Mouse (Mus musculus) layer of hippocampus, postnatal 14 days (tissue): ENCODE data around the gene Slirp. TPM values are rescaled to one million over a fixed set of nuclear protein-coding genes. Genes with fewer than 3 reads are reported as not detected.

ENCODE experiments used
- DNase-seq, 2 experiments: peaks; one replicate each; pipeline ENCODE4 v3.0.0; 2021 to 2022; ENCODE audit warnings: low spot score in 2 of 2, mixed read lengths in 1 of 2
- long read RNA-seq, 2 experiments: library from polyadenylated mRNA; stranded (forward); transcript quantifications; one replicate each; pipeline ENCODE4 v2.0.0; 2021
- total RNA-seq, 2 experiments: library from RNA; stranded (reverse); gene quantifications; 2 replicates each; pipeline ENCODE4 v1.2.3; 2021

Slirp gene
- total RNA-seq, result 10 to 100 TPM; 87.3 to 94.3 TPM
- long read RNA-seq, experiment 1, transcript Slirp-204 (4 exons, 2,701 nt), result major isoform, 18 of 29 reads
- long read RNA-seq, experiment 1, partial matches to known transcripts, result 6 of 29 reads
- long read RNA-seq, experiment 1, other reads (novel, unspliced or antisense), result 1 of 29 reads
- long read RNA-seq, experiment 2, transcript Slirp-204 (4 exons, 2,701 nt), result major isoform, 57 of 93 reads
- long read RNA-seq, experiment 2, partial matches to known transcripts, result 32 of 93 reads
- long read RNA-seq, experiment 2, other reads (novel, unspliced or antisense), result 2 of 93 reads

GRCm38 (mm10) chr12:87443700-87444122, at the start of gene Slirp, which contains the start of gene Alkbh1:
Gene Slirp (plus strand): TSS chr12:87443896.
Gene Alkbh1 (minus strand): TSS chr12:87444017.
- peak; percentile 91 to 96 for DNase-seq

- no peak for DNase-seq
Observed at GRCm38 (mm10) chr12:87394316-87394715, 49.4 kb upstream of the Slirp start.

- DNase-seq, result no peak
Observed at GRCm38 (mm10) chr12:87397126-87397525, 46.6 kb upstream of the Slirp start.

GRCm38 (mm10) chr12:87397811-87398417, 45.8 kb upstream of the Slirp start:
- no peak for DNase-seq

GRCm38 (mm10) chr12:87399119-87399819, 44.4 kb upstream of the Slirp start:
- no peak for DNase-seq

- no peak for DNase-seq
Observed at GRCm38 (mm10) chr12:87401883-87402282, 41.8 kb upstream of the Slirp start.

GRCm38 (mm10) chr12:87405165-87405564, 38.5 kb upstream of the Slirp start:
- no peak for DNase-seq

- no peak for DNase-seq
Observed at GRCm38 (mm10) chr12:87405721-87406120, 38.0 kb upstream of the Slirp start.

- no peak for DNase-seq
Observed at GRCm38 (mm10) chr12:87407869-87408605, 35.7 kb upstream of the Slirp start.

GRCm38 (mm10) chr12:87409123-87409522, 34.6 kb upstream of the Slirp start:
- no peak for DNase-seq

- no peak for DNase-seq
Observed at GRCm38 (mm10) chr12:87410999-87411398, 32.7 kb upstream of the Slirp start.

- peak; percentile 59 to 62 for DNase-seq
Observed at GRCm38 (mm10) chr12:87413179-87413790, 30.4 kb upstream of the Slirp start.

GRCm38 (mm10) chr12:87415358-87415757, 28.3 kb upstream of the Slirp start:
- DNase-seq, result no peak

GRCm38 (mm10) chr12:87416690-87417089, 27.0 kb upstream of the Slirp start:
- DNase-seq, result peak in 1 of 2 experiments; percentile 18

- no peak for DNase-seq
Observed at GRCm38 (mm10) chr12:87418921-87419320, 24.8 kb upstream of the Slirp start.

- no peak for DNase-seq
Observed at GRCm38 (mm10) chr12:87419974-87420485, 23.7 kb upstream of the Slirp start.

GRCm38 (mm10) chr12:87421708-87422507, 21.8 kb upstream of the Slirp start:
- DNase-seq, result no peak

GRCm38 (mm10) chr12:87423700-87424099, 20.0 kb upstream of the Slirp start:
- DNase-seq, result no peak

GRCm38 (mm10) chr12:87424516-87424915, 19.2 kb upstream of the Slirp start:
- DNase-seq, result no peak
